Mouse (Mus musculus): ENCODE data around the gene Mapk8ip3. TPM values are rescaled to one million over a fixed set of nuclear protein-coding genes. Genes with fewer than 3 reads are reported as not detected.
"Not testable (repeated sequence)": the region's sequence is repeated elsewhere in the genome, so short reads cannot be mapped to it uniquely, and the experiment has no call there.

The Mapk8ip3 gene
- 32.8 and 48.7 TPM in 2 replicates for total RNA-seq (2017)

DNA sequence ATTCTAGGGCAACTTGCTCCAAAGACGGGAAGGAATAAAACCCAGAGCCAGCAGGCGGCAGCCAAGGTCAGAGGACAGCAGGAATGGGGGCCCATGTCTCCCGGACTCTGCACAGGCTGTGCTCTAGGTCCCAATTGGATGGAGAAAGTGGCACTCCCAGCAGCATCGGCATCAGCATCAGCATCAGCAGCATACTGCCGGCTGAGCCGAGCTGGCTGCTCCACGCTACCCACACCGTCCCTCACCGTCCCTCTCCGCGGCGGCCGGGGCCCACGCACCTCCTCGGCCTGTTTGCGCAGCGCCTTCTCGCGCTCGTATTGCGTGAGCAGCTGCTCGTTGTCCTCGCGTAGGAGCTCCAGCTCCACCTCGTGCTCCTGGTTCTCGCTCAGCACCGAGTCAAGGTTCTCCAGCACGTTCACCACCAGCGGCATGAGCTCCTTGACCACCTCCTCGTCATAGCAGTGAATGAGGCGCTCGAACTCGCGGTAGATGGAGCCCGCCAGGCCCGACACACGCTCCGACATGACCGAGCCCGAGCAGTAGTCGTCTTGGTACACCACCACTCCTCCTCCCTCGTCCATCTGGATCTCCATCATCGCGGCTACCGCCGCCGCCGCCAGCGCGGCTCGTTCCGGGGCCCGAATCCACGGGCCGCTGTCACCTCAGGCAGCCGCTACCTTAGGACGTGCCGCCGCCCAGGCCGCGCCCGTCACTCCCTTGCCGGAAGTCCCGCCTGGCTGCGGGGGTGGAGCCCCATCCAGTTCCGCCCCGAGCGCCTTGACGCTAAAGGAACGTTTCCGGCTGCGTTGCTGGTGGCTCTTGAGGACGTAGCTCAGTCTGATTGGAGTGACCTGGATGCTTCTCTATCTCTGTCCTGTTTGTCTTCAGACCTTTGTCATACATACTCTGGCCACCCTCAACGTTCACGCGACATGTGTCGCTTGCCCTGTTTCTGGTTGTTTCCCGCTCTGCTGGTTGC is at the start of gene Mapk8ip3:
Gene Mapk8ip3, minus strand, starts transcription at position 719 of the 979 bp plus-strand sequence.
- ATAC-seq (replicated peaks in 1 of 2; ENCODE audit: insufficient read depth in 1 of 2, low FRiP score in 2 of 2, low TSS enrichment in 1 of 2, low read depth in 1 of 2, poor library complexity in 2 of 2, severe bottlenecking in 2 of 2) = peak; percentile 91 to 96

DNA sequence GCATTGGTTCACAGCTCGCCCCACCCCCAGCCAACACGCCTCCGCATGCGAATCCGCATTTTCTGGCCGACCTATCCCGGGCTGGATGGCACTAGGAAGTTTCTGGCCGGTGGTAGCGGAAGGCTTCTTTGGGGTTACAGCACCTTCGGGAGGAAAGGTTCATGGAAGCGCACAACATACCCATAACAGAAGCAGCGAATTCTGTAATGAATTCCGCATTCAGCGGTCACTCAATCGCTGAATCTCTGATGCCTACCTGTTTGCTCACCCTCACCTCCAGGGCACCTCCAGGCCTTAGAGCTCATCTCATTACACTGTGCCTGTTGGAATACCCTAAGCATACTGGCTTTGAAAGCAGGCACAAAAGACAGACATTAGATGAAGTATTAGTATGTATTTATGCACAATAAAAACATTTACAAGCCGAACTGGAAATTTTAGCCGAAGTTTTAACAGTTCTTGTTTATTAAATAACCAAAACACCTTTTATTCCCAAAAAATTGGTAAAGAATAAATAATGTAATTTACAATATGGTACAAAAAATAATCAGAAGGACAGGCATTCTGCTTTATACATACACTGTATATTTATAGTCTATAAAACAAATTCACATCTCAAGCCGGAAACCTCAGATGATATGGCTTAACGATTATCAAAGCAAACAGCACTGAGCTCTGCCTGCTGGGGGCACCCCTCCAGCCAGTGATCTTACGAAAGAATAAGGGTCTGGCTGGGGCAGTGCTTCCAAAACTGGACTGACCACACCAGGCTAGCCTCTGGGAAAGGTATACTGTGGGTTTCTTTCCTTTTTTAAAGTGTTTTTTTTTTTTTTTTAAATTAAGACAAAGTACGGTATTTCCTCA is 24.3 kb upstream of the Mapk8ip3 start:
- peak in 1 of 2 experiments; percentile 30; a peak in 2 of 4 replicates for ATAC-seq (replicated peaks in 1 of 2; ENCODE audit: insufficient read depth in 1 of 2, low FRiP score in 2 of 2, low TSS enrichment in 1 of 2, low read depth in 1 of 2, poor library complexity in 2 of 2, severe bottlenecking in 2 of 2)

DNA sequence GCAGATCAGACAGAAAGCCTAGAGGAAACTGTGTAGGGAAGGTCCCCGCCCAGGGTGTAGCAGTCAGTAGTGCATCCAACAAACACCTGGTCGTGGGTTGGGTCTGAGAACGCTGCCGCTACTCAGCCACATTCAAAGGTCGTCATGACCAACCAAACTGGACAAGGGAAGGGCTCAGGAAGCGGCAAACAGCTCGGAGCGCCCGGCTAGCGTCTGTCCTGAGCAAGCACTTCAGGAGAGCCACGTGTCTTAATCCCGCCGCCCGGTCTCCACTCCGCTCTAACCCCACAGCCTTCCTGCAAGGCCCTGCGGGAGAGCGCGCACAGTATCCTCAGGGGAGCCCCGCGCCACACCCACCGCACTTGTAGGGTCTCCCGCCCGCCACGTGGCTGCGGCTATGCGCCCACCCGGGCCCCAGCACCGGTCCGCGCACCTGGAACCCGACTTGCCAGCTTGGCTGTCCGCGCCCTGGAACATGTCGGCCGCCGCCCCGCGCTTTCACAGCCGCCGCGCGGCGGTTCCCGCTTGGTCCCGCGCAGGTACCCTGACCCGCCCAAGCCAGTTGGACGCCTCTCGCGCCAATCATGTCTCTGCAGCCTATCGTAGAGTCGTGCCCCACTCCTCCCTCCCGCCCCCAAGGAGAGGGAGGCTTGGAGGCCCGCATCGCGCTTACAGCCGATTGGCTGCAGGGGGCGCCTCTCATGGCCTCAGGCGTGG is 23.5 kb upstream of the Mapk8ip3 start, which contains the start of gene Jpt2:
Gene Jpt2, minus strand, starts transcription at position 555 of the 717 bp plus-strand sequence.
- ATAC-seq (replicated peaks in 1 of 2; ENCODE audit: insufficient read depth in 1 of 2, low FRiP score in 2 of 2, low TSS enrichment in 1 of 2, low read depth in 1 of 2, poor library complexity in 2 of 2, severe bottlenecking in 2 of 2) = peak; percentile 99 to 100

DNA sequence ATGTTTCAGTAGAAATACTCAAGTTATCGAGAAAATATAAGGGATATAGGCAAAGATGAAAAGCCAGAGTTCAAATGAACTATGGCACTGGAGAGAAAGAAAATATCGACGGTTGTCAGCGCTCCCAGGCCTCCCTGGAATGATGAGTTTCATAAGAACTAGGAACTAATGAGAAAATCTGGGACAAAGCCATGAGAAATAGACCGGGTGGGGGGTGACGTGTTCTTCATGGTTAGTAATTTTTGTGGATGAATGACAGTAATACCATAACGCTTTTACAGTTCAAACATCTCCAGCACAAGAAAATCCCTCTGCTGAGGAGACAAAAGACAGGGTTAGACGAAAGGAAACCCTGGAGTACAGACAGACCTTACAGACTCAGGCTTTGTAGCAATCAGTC is 22.6 kb upstream of the Mapk8ip3 start:
- ATAC-seq (replicated peaks in 1 of 2; ENCODE audit: insufficient read depth in 1 of 2, low FRiP score in 2 of 2, low TSS enrichment in 1 of 2, low read depth in 1 of 2, poor library complexity in 2 of 2, severe bottlenecking in 2 of 2) = no peak

DNA sequence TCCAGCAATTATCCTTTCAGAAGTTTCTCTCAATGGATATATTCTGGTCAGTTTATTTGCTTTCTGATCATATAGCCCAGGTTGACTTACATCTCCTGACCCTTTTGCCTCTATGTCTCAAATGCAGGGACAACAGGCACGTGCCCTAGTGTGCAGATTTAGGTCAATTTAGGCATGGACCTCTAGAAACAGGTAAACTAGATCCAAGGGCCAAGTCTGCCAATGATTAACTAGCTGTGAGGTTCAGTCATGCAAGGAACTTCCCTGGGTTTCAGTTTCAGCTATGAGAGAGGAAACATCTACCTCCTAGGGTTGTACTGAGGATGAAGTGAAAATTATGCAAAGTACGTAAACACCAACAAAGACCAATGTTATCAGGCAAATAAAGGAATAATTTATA is 16.5 kb upstream of the Mapk8ip3 start:
- no peak for ATAC-seq (replicated peaks in 1 of 2; ENCODE audit: insufficient read depth in 1 of 2, low FRiP score in 2 of 2, low TSS enrichment in 1 of 2, low read depth in 1 of 2, poor library complexity in 2 of 2, severe bottlenecking in 2 of 2)

DNA sequence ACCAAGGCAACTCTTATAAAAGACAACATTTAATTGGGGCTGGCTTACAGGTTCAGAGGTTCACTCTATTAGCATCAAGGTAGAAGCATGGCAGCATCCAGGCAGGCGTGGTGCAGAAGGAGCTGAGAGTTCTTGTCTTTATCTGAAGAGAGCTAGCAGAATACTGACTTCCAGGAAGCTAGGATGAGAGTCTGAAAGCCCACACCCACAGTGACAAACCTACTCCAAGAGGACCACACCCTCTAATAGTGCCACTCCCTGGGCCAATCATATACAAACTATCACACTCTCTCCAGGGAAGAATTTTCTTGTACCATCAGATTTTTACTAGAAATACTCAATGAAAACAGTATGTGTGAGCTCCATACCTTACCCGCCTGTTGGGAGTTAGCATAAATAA is 13.9 kb upstream of the Mapk8ip3 start:
- ATAC-seq (replicated peaks in 1 of 2; ENCODE audit: insufficient read depth in 1 of 2, low FRiP score in 2 of 2, low TSS enrichment in 1 of 2, low read depth in 1 of 2, poor library complexity in 2 of 2, severe bottlenecking in 2 of 2) = no peak

DNA sequence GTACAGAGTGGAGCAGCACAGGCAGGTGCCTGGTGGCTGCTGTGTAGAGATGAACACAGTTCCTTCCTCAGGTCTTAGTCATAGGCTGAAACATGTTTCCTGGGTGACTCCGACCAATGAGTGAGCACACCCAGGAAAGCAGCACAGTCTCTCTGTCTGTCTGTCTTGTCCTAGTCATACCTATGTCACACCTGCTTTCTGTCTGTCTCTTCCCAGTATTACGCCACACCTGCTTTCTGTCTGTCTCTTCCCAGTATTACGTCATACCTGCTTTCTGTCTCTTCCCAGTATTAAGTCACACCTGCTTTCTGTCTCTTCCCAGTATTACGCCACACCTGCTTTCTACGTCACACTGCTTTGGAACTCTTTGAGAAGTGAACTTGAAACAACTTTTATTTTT is 11.4 kb upstream of the Mapk8ip3 start:
- ATAC-seq (replicated peaks in 1 of 2; ENCODE audit: insufficient read depth in 1 of 2, low FRiP score in 2 of 2, low TSS enrichment in 1 of 2, low read depth in 1 of 2, poor library complexity in 2 of 2, severe bottlenecking in 2 of 2) = no peak

DNA sequence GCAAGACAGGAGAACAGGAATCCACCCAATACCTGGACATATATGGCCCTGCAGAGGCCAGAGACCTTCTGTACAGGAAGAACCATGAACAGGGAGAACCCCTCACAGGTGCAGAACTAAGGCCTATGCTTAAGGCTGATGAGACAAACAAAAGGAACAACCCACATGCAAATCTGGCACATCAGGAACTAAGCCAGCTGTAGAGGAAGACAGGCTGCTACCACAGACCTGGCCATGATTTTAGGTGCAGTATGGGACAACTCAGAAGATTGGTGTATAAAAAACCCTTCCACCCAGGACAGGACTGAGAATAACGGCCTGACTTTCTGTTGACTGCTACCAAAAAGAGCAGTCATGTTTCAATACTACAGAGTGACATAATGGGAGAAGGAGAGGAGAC is 6.8 kb upstream of the Mapk8ip3 start:
- not testable (repeated sequence) for ATAC-seq (replicated peaks in 1 of 2; ENCODE audit: insufficient read depth in 1 of 2, low FRiP score in 2 of 2, low TSS enrichment in 1 of 2, low read depth in 1 of 2, poor library complexity in 2 of 2, severe bottlenecking in 2 of 2)

DNA sequence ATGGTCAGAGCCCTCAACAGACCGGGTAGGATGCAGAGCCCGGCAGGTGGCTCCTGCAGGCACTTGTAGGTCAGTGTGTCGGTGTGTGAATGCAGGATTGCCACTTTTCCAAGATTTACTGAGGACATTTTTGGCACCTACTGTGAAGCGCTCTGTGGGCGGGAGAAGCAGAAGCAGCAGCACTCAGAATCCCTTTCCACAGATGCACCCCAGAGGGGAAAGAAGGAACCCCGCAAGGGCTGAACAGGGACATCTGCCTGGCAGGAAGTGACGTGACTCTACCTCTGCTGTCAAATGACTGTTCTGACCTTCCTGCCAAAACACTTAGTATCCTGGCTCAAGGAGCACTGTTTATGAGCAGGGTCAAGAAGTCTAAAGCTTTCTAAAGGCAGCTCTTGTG is 6.3 kb upstream of the Mapk8ip3 start:
- no peak for ATAC-seq (replicated peaks in 1 of 2; ENCODE audit: insufficient read depth in 1 of 2, low FRiP score in 2 of 2, low TSS enrichment in 1 of 2, low read depth in 1 of 2, poor library complexity in 2 of 2, severe bottlenecking in 2 of 2)

DNA sequence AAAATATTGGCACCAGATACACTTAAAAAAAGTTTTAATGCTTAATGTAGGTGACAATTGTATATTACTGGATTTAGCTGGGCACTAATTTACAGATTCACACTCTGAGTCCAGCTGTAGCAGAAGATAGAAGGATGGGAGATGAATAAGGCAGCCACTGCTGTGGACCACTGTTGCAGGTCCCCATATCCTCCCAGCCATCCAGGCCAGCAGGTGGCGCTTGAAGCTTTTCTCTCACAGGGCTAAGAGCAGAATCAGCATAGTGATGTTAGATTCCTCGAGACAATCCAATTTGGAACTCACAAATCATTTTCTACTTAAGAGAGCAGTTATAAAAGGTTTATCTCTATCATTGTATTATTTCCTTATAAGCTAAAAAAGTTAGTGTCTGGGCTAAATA is 5.7 kb upstream of the Mapk8ip3 start:
- peak; percentile 65 to 68 for ATAC-seq (replicated peaks in 1 of 2; ENCODE audit: insufficient read depth in 1 of 2, low FRiP score in 2 of 2, low TSS enrichment in 1 of 2, low read depth in 1 of 2, poor library complexity in 2 of 2, severe bottlenecking in 2 of 2)

DNA sequence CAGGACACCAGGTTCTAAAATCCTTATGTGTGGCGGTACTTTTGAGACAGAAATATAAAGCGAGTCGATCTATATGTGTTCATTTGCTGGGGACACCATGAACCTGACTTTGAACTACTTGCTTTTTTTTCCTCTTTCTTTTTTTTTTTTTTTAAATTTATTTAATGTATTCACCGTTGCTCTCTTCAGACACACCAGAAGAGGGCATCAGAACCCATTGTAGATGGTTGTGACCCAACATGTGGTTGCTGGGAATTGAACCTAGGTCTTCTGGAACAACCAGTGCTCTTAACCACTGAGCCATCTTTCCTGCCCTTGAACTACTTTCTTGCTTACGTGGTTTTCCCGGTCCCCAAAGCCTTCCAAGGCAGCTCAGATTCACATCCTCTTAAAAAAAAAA is 489 bp upstream of the Mapk8ip3 start:
- no peak for ATAC-seq (replicated peaks in 1 of 2; ENCODE audit: insufficient read depth in 1 of 2, low FRiP score in 2 of 2, low TSS enrichment in 1 of 2, low read depth in 1 of 2, poor library complexity in 2 of 2, severe bottlenecking in 2 of 2)

DNA sequence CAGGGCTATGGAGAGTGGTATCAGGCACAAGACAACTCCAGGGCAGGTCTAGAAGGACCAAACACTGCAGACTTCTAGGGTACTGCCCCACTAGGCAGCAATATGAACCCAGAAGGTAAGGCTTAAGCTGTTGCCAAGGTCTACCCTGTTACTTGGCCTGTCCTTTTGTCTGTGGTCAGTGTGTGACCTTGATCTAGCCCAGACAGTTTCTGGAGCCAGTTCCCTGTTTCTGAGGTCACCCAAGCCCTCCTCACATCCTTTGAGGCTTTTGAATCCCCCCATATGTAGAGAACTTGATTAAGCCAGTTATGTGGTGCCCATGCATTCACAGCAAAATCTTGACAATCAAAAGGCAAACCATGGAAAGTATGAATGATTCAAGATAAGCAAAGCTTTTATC is 1.1 kb downstream of the Mapk8ip3 start:
- ATAC-seq (replicated peaks in 1 of 2; ENCODE audit: insufficient read depth in 1 of 2, low FRiP score in 2 of 2, low TSS enrichment in 1 of 2, low read depth in 1 of 2, poor library complexity in 2 of 2, severe bottlenecking in 2 of 2) = no peak

DNA sequence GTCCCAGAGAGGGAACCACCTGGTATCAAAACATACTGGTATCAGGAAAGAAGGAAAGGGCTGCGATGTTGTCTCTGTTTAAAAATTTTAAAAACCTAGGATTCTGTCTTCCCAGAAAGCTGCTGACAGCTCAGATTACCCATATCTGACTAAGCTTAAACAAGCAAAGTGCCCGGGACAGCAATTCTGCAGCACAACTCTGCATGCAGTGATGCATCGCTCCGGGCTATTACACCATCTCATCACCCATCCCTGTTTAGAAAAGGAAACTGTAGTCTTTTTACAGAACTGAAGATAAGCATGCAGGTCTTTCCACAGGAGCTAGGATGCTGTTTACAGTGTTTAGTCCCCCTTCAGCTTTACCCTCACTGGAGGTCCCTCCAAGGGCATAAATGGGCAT is 1.9 kb downstream of the Mapk8ip3 start:
- no peak for ATAC-seq (replicated peaks in 1 of 2; ENCODE audit: insufficient read depth in 1 of 2, low FRiP score in 2 of 2, low TSS enrichment in 1 of 2, low read depth in 1 of 2, poor library complexity in 2 of 2, severe bottlenecking in 2 of 2)

DNA sequence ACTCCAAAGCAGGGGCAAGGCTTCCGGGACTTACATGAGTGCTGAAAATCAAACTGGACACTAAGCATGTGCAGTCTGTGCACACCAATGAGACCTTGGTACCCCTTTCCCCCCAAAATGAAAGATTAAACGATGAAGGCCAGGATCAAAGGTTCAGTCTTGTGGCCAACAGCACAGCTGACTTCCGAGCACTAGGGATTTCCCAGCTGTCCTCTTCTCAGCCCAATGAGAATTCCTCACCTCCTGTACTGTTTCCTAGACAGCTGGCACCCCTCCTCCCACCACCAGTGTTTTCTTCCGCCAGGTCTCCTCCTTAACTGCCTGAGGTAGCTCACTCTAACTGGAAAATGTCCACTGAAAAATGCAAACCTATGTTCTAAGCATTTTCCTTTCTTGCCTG is 3.6 kb downstream of the Mapk8ip3 start:
- ATAC-seq (replicated peaks in 1 of 2; ENCODE audit: insufficient read depth in 1 of 2, low FRiP score in 2 of 2, low TSS enrichment in 1 of 2, low read depth in 1 of 2, poor library complexity in 2 of 2, severe bottlenecking in 2 of 2) = no peak

DNA sequence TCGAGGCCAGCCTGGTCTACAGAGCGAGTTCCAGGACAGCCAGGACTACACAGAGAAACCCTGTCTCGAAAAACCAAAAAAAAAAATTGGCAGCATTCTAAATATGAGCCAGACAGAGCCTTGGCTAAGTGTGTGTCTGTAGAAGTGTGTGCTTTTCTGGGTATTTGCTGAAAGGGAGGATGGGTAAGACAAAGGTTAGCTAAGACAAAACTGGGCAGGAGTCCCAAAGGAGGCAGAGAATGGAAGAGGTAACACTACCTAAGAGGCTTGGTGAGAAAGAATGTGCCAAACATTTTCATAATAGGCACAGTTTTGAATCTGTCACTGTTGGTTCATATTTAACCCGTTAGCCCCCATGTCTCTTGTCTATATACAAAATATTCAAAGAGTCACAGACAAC is 4.3 kb downstream of the Mapk8ip3 start:
- ATAC-seq (replicated peaks in 1 of 2; ENCODE audit: insufficient read depth in 1 of 2, low FRiP score in 2 of 2, low TSS enrichment in 1 of 2, low read depth in 1 of 2, poor library complexity in 2 of 2, severe bottlenecking in 2 of 2) = no peak

DNA sequence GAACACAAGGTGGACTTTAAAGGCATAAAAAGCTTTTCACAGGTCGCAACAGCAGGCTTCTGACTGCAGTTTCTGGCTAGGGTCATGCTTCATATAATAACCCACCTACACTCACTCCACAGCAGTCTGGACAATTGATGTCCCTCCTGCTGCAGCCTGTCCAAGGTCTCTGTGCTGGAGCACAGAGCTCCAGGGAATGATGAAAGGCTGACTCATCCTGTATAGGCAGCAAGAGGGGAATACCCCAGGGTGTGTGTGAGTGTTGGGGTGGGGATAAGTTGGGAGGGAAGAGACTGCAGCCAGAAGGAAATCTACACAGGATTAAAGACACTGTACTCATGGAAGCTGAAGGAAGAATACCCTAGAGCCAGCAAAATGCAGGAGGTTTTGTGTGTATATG is 7.3 kb downstream of the Mapk8ip3 start:
- ATAC-seq (replicated peaks in 1 of 2; ENCODE audit: insufficient read depth in 1 of 2, low FRiP score in 2 of 2, low TSS enrichment in 1 of 2, low read depth in 1 of 2, poor library complexity in 2 of 2, severe bottlenecking in 2 of 2) = no peak

DNA sequence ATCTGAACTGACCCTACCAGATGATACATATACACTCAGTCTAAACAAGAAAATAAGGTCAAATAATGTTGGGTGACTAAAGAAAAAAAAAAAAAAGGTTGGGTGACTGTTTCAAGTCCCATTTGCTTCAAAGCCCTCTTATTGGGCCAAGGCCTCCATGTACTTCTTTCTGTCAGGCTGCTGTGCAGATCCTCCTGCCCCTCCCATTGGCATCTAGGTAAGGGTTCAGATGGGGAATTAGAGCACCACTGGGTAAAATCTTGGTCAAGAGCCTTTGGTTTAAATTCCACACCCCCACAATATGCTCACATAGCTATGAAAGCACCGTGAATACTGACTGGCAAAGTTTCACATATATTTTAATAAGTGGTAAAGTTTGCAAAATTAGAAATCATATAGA is 13.5 kb downstream of the Mapk8ip3 start:
- no peak for ATAC-seq (replicated peaks in 1 of 2; ENCODE audit: insufficient read depth in 1 of 2, low FRiP score in 2 of 2, low TSS enrichment in 1 of 2, low read depth in 1 of 2, poor library complexity in 2 of 2, severe bottlenecking in 2 of 2)
